Mouse (Mus musculus) lung, postnatal 0 days (tissue): ENCODE results near the gene Rbm34. TPM values are rescaled to one million over a fixed set of nuclear protein-coding genes. Genes with fewer than 3 reads are reported as not detected.

ENCODE experiments used
- ATAC-seq: fragments of 200-750 bp; cut with Nextera tagmentation; 2 replicates; pipeline ENCODE4 v1.8.0; 2017; ENCODE audit warnings: moderate library complexity
- DNase-seq: peaks from one replicate; pipeline ENCODE4 v3.0.0-alpha.2; 2016; ENCODE audit warnings: low spot score
- H3K27ac ChIP-seq: fragments of 300-500 bp; sonication (generic); 2 replicates; pipeline ENCODE4 v1.5.1; 2014; ENCODE audit warnings: antibody characterized with exemption, mild to moderate bottlenecking, low read length, mixed read lengths
- H3K27me3 ChIP-seq: fragments of 300-500 bp; sonication (generic); replicated peaks from 2 replicates; pipeline ENCODE4 v1.6.1; 2014; ENCODE audit warnings: low read length, mixed read lengths; ENCODE audit not compliant: insufficient read depth
- H3K36me3 ChIP-seq: fragments of 300-500 bp; sonication (generic); 2 replicates; pipeline ENCODE4 v1.6.1; 2014; ENCODE audit warnings: low read length, mixed read lengths; ENCODE audit not compliant: insufficient read depth
- H3K4me1 ChIP-seq: fragments of 300-500 bp; sonication (generic); 2 replicates; pipeline ENCODE4 v1.6.1; 2014; ENCODE audit warnings: antibody characterized with exemption, low read depth, low read length, mixed read lengths; ENCODE audit not compliant: insufficient read depth
- H3K4me2 ChIP-seq: fragments of 300-500 bp; sonication (generic); replicated peaks from 2 replicates; pipeline ENCODE4 v1.6.1; 2014; ENCODE audit warnings: low read depth, mild to moderate bottlenecking, low read length, moderate library complexity, mixed read lengths
- H3K4me3 ChIP-seq: fragments of 300-500 bp; sonication (generic); 2 replicates; pipeline ENCODE4 v1.5.1; 2014; ENCODE audit warnings: low read depth, low read length
- H3K9ac ChIP-seq: fragments of 300-500 bp; sonication (generic); replicated peaks from 2 replicates; pipeline ENCODE4 v1.6.1; 2014; ENCODE audit warnings: low read depth, mild to moderate bottlenecking
- H3K9me3 ChIP-seq: fragments of 300-500 bp; sonication (generic); 2 replicates; pipeline ENCODE4 v1.6.1; 2016; ENCODE audit warnings: low read length, mixed read lengths
- CTCF ChIP-seq: IDR thresholded peaks from 2 replicates; pipeline ENCODE4 v1.5.1; 2016; ENCODE audit warnings: antibody characterized with exemption, mild to moderate bottlenecking
- EP300 ChIP-seq: IDR thresholded peaks from 2 replicates; pipeline ENCODE4 v1.6.1; 2016; ENCODE audit warnings: antibody characterized with exemption, mild to moderate bottlenecking, control low read depth
- WGBS: fragments of 180-500 bp; shearing (Covaris S2); extraction: QIAGEN DNeasy Blood & Tissue Kit; methylation state at CpG from one replicate; pipeline ENCODE4 v1.1.7; 2014; 5-methylcytosine and 5-hydroxymethylcytosine counted together
- polyA plus RNA-seq: library from polyadenylated mRNA; unstranded; fragments of >200 nt; fragmentation: Nextera tagmentation; extraction: Ambion mirVana; gene quantifications from 2 replicates; pipeline ENCODE4 v1.2.1, GENCODE M21; 2015

Gene Rbm34
- polyA plus RNA-seq, 1 experiment from 2014 or later = 15.5 TPM

GRCm38 (mm10) chr8:126974511-126974910, 3.6 kb upstream of the Rbm34 start:
- no peaks in the 10 kb centered on the region for H3K9me3 ChIP-seq
- H3K36me3 ChIP-seq = no peaks in the 10 kb centered on the region
- no peak for TF ChIP-seq EP300
- no peak for TF ChIP-seq CTCF
- no peaks in the 10 kb centered on the region for H3K27me3 ChIP-seq
- 66% methylated on average over 4 of the region's 4 CpGs for WGBS
- ATAC-seq (no peak), DNase-seq (no peak)
- H3K4me3 ChIP-seq = no peak overlapping the region
- no peak overlapping the region for H3K9ac ChIP-seq
- H3K4me1 ChIP-seq = peaks cover 2% of the 10 kb centered on the region; the same call in 1 of the 2 replicates
- H3K27ac ChIP-seq = no peak overlapping the region
- no peak overlapping the region for H3K4me2 ChIP-seq

- Histone ChIP-seq H3K4me1 (peaks cover 2% of the 10 kb centered on the region; the same call in 1 of the 2 replicates), H3K36me3 (0 out of 2 replicates have a peak, but pooled peaks cover 5% of the 10 kb centered on the region), H3K27ac (no peak overlapping the region), H3K4me3 (no peak overlapping the region), H3K27me3 (no peaks in the 10 kb centered on the region), H3K9me3 (no peaks in the 10 kb centered on the region), H3K9ac (no peak overlapping the region), H3K4me2 (no peak overlapping the region)
- no peak for TF ChIP-seq CTCF
- TF ChIP-seq EP300 = no peak
- DNase-seq (no peak), ATAC-seq (no peak)
- WGBS = 53% methylated on average over 9 of the region's 9 CpGs
Measured at GRCm38 (mm10) chr8:126973686-126974265, 2.9 kb upstream of the Rbm34 start.

GRCm38 (mm10) chr8:126972649-126973048, 1.8 kb upstream of the Rbm34 start:
- Histone ChIP-seq H3K36me3 (0 out of 2 replicates have a peak, but pooled peaks cover 5% of the 10 kb centered on the region), H3K9ac (no peak overlapping the region)
- 72% methylated on average over 2 of the region's 2 CpGs for WGBS

GRCm38 (mm10) chr8:126972102-126972501, 1.2 kb upstream of the Rbm34 start:
- WGBS = 81% methylated on average over 2 of the region's 2 CpGs
- H3K36me3 ChIP-seq = 0 out of 2 replicates have a peak, but pooled peaks cover 5% of the 10 kb centered on the region
- no peak for DNase-seq
- H3K27ac ChIP-seq = no peak overlapping the region
- H3K4me2 ChIP-seq = no peak overlapping the region
- H3K27me3 ChIP-seq = no peaks in the 10 kb centered on the region
- peaks cover 2% of the 10 kb centered on the region; the same call in 1 of the 2 replicates for H3K4me1 ChIP-seq
- no peak for ATAC-seq
- no peak overlapping the region for H3K4me3 ChIP-seq
- no peaks in the 10 kb centered on the region for H3K9me3 ChIP-seq
- H3K9ac ChIP-seq = no peak overlapping the region
- TF ChIP-seq CTCF (no peak), EP300 (no peak)

More at GRCm38 (mm10) chr8:126972649-126973048, 1.8 kb upstream of the Rbm34 start:
- TF ChIP-seq EP300 (no peak), CTCF (no peak)
- DNase-seq (no peak), ATAC-seq (no peak)
- Histone ChIP-seq H3K27ac (no peak overlapping the region), H3K4me3 (no peak overlapping the region), H3K4me1 (peaks cover 2% of the 10 kb centered on the region; the same call in 1 of the 2 replicates), H3K9me3 (no peaks in the 10 kb centered on the region), H3K4me2 (no peak overlapping the region), H3K27me3 (no peaks in the 10 kb centered on the region)

- 10% methylated on average over 13 of the region's 13 CpGs for WGBS
- DNase-seq = no peak
- H3K27me3 ChIP-seq = no peaks in the 10 kb centered on the region
- peak; percentile 4; the same call in 1 of the 2 replicates for ATAC-seq
- H3K27ac ChIP-seq = 0 out of 2 replicates have a peak overlapping the region, but pooled peaks have one; percentile 35
- no peaks in the 10 kb centered on the region for H3K9me3 ChIP-seq
- H3K9ac ChIP-seq = peak overlapping the region; percentile 39; the same call in 1 of the 2 replicates
- TF ChIP-seq CTCF = no peak
- peaks cover 2% of the 10 kb centered on the region; the same call in 1 of the 2 replicates for H3K4me1 ChIP-seq
- H3K4me3 ChIP-seq = peak overlapping the region; percentile 86
- 0 out of 2 replicates have a peak, but pooled peaks cover 5% of the 10 kb centered on the region for H3K36me3 ChIP-seq
- peak overlapping the region; percentile 82 for H3K4me2 ChIP-seq
Measured at GRCm38 (mm10) chr8:126971314-126971664, 418 bp upstream of the Rbm34 start.

- ATAC-seq = no peak
- DNase-seq = no peak
- WGBS = 91% methylated on average over 1 of the region's 1 CpGs
Measured at GRCm38 (mm10) chr8:126969546-126969945, 1.3 kb downstream of the Rbm34 start.

More at GRCm38 (mm10) chr8:126969546-126969945, 1.3 kb downstream of the Rbm34 start:
- H3K27me3 ChIP-seq = no peaks in the 10 kb centered on the region
- H3K9ac ChIP-seq = no peak overlapping the region
- no peak overlapping the region for H3K27ac ChIP-seq
- no peak overlapping the region for H3K4me2 ChIP-seq
- no peak overlapping the region for H3K4me3 ChIP-seq
- H3K36me3 ChIP-seq = 0 out of 2 replicates have a peak, but pooled peaks cover 7% of the 10 kb centered on the region
- no peaks in the 10 kb centered on the region for H3K9me3 ChIP-seq
- peaks cover 2% of the 10 kb centered on the region; the same call in 1 of the 2 replicates for H3K4me1 ChIP-seq
- no peak for TF ChIP-seq EP300
- TF ChIP-seq CTCF = no peak
